Mouse (Mus musculus) heart, adult 2 months (tissue): Measurements from ENCODE around the gene Ascl1. TPM values are rescaled to one million over a fixed set of nuclear protein-coding genes. Genes with fewer than 3 reads are reported as not detected.

ENCODE experiments used
- DNase-seq, 2 experiments: peaks; one replicate each; pipeline ENCODE4 v3.0.0; 2021
- H3K27ac ChIP-seq: fragments of 200-600 bp; 2 replicates; pipeline ENCODE4 v1.8.1; 2022
- H3K27me3 ChIP-seq: fragments of 200-500 bp; 2 replicates; pipeline ENCODE4 v1.6.1; 2012; ENCODE audit warnings: mild to moderate bottlenecking, low read length, inconsistent platforms, mixed read lengths; ENCODE audit not compliant: control insufficient read depth, insufficient read depth
- H3K36me3 ChIP-seq: fragments of 200-500 bp; 2 replicates; pipeline ENCODE4 v1.6.1; 2012; ENCODE audit warnings: low read length, inconsistent platforms; ENCODE audit not compliant: control insufficient read depth, insufficient read depth
- H3K4me1 ChIP-seq: fragments of 200-500 bp; 2 replicates; pipeline ENCODE4 v1.6.1; 2011; ENCODE audit warnings: low read length; ENCODE audit not compliant: control insufficient read depth, insufficient read depth
- H3K4me3 ChIP-seq: fragments of 200-600 bp; 2 replicates; pipeline ENCODE4 v1.8.1; 2022
- H3K79me2 ChIP-seq: fragments of 200-500 bp; replicated peaks from 2 replicates; pipeline ENCODE4 v1.6.1; 2012; ENCODE audit warnings: mild to moderate bottlenecking, inconsistent platforms, low read length, moderate library complexity, mixed read lengths; ENCODE audit not compliant: control insufficient read depth, insufficient read depth
- H3K9ac ChIP-seq: fragments of 200-500 bp; 2 replicates; pipeline ENCODE4 v1.6.1; 2012; ENCODE audit warnings: low read depth, mild to moderate bottlenecking, control low read depth, inconsistent platforms, low read length, mixed read lengths
- CTCF ChIP-seq: fragments of 200-600 bp; IDR thresholded peaks from 2 replicates; pipeline ENCODE4 v1.8.1; 2022; ENCODE audit warnings: antibody characterized with exemption, mild to moderate bottlenecking, moderate library complexity
- EP300 ChIP-seq: fragments of 200-500 bp; IDR thresholded peaks from 2 replicates; pipeline ENCODE4 v1.6.1; 2011; ENCODE audit warnings: low read depth, low read length, control low read depth; ENCODE audit not compliant: insufficient read depth
- POLR2A ChIP-seq: fragments of 200-500 bp; IDR thresholded peaks from 2 replicates; pipeline ENCODE4 v1.6.1; 2011; ENCODE audit warnings: mild to moderate bottlenecking, low read depth, low read length, control low read depth; ENCODE audit not compliant: insufficient read depth
- WGBS: fragments of 180-500 bp; shearing (Covaris S2); methylation state at CpG from one replicate; pipeline ENCODE4 v1.1.7; 2018; 5-methylcytosine and 5-hydroxymethylcytosine counted together
- intact Hi-C: fragments of 180-260 bp; cut with DNase I; formaldehyde crosslinking; loops from one replicate; pipeline ENCODE4 v1.15.1; 2025
- polyA plus RNA-seq: library from polyadenylated mRNA; depleted of rRNA; stranded (reverse); fragments of >200 nt; gene quantifications from 2 replicates; pipeline ENCODE4 v1.2.3, GENCODE M21; 2012
- total RNA-seq, 2 experiments: library from RNA; stranded (reverse); gene quantifications; 2 replicates each; pipeline ENCODE4 v1.2.3; 2021

Gene Ascl1
- total and polyA plus RNA-seq, 3 experiments = 0.06 to 0.10 TPM; not detected in 1

DNA sequence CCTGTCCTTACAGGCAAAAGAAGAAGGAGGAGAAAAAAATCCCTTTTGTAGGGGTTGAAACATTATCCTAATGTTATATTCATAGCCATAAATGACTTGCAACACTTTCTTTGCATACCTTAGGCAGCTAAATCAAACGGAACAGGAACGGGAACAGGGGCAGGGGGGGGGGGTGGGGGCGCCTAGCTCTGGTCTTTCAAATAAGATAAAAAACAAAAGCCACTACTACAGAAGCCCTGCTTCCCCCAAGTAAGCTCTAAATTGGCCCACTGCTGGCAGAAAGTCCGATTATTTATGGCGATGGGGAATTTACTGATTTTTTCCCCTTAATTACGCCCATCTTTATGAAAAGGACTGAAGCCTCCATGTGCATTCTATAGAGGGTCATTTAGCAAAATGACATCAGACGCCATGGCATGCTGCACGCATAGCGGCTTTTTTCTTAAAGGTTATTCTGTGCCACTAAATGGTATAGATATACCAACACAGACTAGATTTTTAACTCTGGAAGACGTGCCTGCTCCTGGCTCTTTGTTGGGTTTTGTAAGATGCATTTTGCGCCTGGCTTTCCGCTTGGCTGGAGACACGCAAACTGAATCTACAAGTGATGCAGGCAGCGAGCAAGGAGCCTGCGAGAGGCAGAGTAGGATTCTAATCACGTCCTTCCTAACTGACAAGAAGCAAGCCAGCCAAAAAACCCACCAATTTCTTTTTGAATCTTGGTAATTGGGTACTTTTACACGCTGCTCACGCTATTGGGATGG, 4.0 kb downstream of the Ascl1 start:
- Histone ChIP-seq H3K4me1 (no peaks in the 10 kb centered on the region), H3K4me3 (no peak overlapping the region), H3K9ac (no peak overlapping the region), H3K36me3 (no peaks in the 10 kb centered on the region), H3K79me2 (no peaks in the 10 kb centered on the region), H3K27ac (no peak overlapping the region), H3K27me3 (peaks cover 12% of the 10 kb centered on the region)
- intact Hi-C loops = no loop called here
- TF ChIP-seq POLR2A (no peak), CTCF (no peak), EP300 (no peak)
- no peak for DNase-seq
- 6% methylated on average over 18 of the region's 18 CpGs for WGBS

- H3K4me3 ChIP-seq = no peak overlapping the region
- H3K9ac ChIP-seq = no peak overlapping the region
- H3K27me3 ChIP-seq = peaks cover 12% of the 10 kb centered on the region
- TF ChIP-seq EP300 (no peak), CTCF (no peak)
- H3K36me3 ChIP-seq = no peaks in the 10 kb centered on the region
- intact Hi-C loops = no loop called here
- 6% methylated on average over 16 of the region's 16 CpGs for WGBS
- DNase-seq = no peak
- H3K27ac ChIP-seq = no peak overlapping the region
- no peaks in the 10 kb centered on the region for H3K79me2 ChIP-seq
- no peaks in the 10 kb centered on the region for H3K4me1 ChIP-seq
These were observed 4.9 kb downstream of the Ascl1 start for GRCm38 (mm10) chr10:87488429-87489145.

GRCm38 (mm10) chr10:87485721-87486620, 7.5 kb downstream of the Ascl1 start:
- H3K4me3 ChIP-seq = no peak overlapping the region
- H3K27me3 ChIP-seq = peaks cover 5% of the 10 kb centered on the region
- no peak for DNase-seq
- no peaks in the 10 kb centered on the region for H3K79me2 ChIP-seq
- no peak for TF ChIP-seq CTCF
- no peak for TF ChIP-seq POLR2A
- no peak for TF ChIP-seq EP300
- intact Hi-C loops = no loop called here
- H3K36me3 ChIP-seq = no peaks in the 10 kb centered on the region
- WGBS = under 1% methylated on average over 33 of the region's 33 CpGs
- H3K4me1 ChIP-seq = no peaks in the 10 kb centered on the region
- H3K9ac ChIP-seq = no peak overlapping the region
- H3K27ac ChIP-seq = no peak overlapping the region

- Histone ChIP-seq H3K27ac (no peak overlapping the region), H3K4me3 (no peak overlapping the region), H3K79me2 (no peaks in the 10 kb centered on the region), H3K9ac (no peak overlapping the region), H3K36me3 (no peaks in the 10 kb centered on the region), H3K27me3 (peaks cover 3% of the 10 kb centered on the region), H3K4me1 (no peaks in the 10 kb centered on the region)
- intact Hi-C loops = no loop called here
- no peak for DNase-seq
- 4% methylated on average over 17 of the region's 17 CpGs for WGBS
- TF ChIP-seq POLR2A (no peak), CTCF (no peak), EP300 (no peak)
These were observed 8.4 kb downstream of the Ascl1 start for GRCm38 (mm10) chr10:87484831-87485720.

DNA sequence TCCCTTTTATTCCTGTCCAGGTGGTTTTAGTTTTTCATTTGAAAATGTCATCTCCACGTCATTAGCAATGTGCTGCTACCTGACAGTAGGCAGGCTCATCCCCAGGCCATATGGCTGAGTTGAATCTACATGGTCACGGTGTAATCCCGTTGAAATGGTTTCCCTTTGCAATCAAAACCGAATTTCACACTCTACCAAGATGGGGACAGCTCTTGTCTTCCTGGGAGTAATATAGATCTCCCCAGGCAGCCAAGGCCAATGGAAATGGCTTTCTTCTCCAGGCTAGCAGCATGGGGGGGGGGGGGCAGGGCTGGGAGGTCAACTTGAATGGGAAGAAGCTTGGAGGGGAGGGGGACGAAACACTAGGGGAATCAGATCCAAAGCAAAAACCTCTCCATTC, 15.6 kb downstream of the Ascl1 start:
- no peak for DNase-seq
- Histone ChIP-seq H3K27me3 (no peaks in the 10 kb centered on the region), H3K4me3 (no peak overlapping the region), H3K36me3 (no peaks in the 10 kb centered on the region), H3K27ac (no peak overlapping the region), H3K79me2 (no peaks in the 10 kb centered on the region), H3K4me1 (no peaks in the 10 kb centered on the region), H3K9ac (no peak overlapping the region)
- 58% methylated on average over 5 of the region's 5 CpGs for WGBS
- intact Hi-C loops = no loop called here
- no peak for TF ChIP-seq POLR2A
- TF ChIP-seq CTCF = no peak
- no peak for TF ChIP-seq EP300
